Mouse (Mus musculus) small intestine, adult 10 weeks (tissue): Measurements from ENCODE around the gene Shld2. TPM values are rescaled to one million over a fixed set of nuclear protein-coding genes. Genes with fewer than 3 reads are reported as not detected.

Source experiments
- polyA plus RNA-seq: library from polyadenylated mRNA; stranded (reverse); fragments of 350-450 nt; fragmentation: Illumina TruSeq; extraction: RNeasy Lipid Tissue Mini Kit (QIAGEN cat#74804); gene quantifications from one replicate; pipeline ENCODE4 v1.2.3, GENCODE M21; 2014; ENCODE audit warnings: low replicate concordance

The Shld2 gene
- 5.9 TPM for polyA plus RNA-seq

GRCm38 (mm10) chr14:34310234-34310965 lies at the start of gene Shld2, which contains the start of gene Glud1:
TSS of gene Shld2 (minus strand) at chr14:34310493.
TSS of gene Glud1 (plus strand) at chr14:34310727.

GRCm38 (mm10) chr14:34355301-34355700 lies 45.0 kb upstream of the Shld2 start, which contains the start of gene Fam25c:
TSS of gene Fam25c (minus strand) at chr14:34355433.

GRCm38 (mm10) chr14:34219295-34219694 lies 91.0 kb downstream of the Shld2 start, which contains the start of gene Syt15:
TSS of gene Syt15 (plus strand) at chr14:34219595.

GRCm38 (mm10) chr14:34201231-34202035 lies 108.9 kb downstream of the Shld2 start, which contains the start of gene Gprin2:
TSS of gene Gprin2 (minus strand) at chr14:34201653.

Other genes with a start within 250 kb of the Shld2 start
- not detected for gene Anxa8, start 224.5 kb downstream of the Shld2 start, polyA plus RNA-seq
- gene A630023A22Rik, start 207.7 kb downstream of the Shld2 start, polyA plus RNA-seq, result not detected
- not detected for gene Npy4r, start 158.0 kb downstream of the Shld2 start, polyA plus RNA-seq
- 0.04 TPM for gene Gprin2, start 108.8 kb downstream of the Shld2 start, polyA plus RNA-seq
- 0.48 TPM for gene Syt15, start 90.9 kb downstream of the Shld2 start, polyA plus RNA-seq
- 339 TPM for gene Glud1, start 234 bp upstream of the Shld2 start, polyA plus RNA-seq
- not detected for gene Fam25c, start 44.9 kb upstream of the Shld2 start, polyA plus RNA-seq
- not detected for gene Sncg, start 64.3 kb upstream of the Shld2 start, polyA plus RNA-seq
- gene Mmrn2, start 65.0 kb upstream of the Shld2 start, polyA plus RNA-seq, result 2.5 TPM
- 137 TPM for gene Bmpr1a, start 192.8 kb upstream of the Shld2 start, polyA plus RNA-seq
- gene 9230112D13Rik, start 212.3 kb upstream of the Shld2 start, polyA plus RNA-seq, result not detected